Mouse (Mus musculus): Measurements from ENCODE around the gene Clec10a. TPM values are rescaled to one million over a fixed set of nuclear protein-coding genes. Genes with fewer than 3 reads are reported as not detected.

Clec10a gene
- polyA plus RNA-seq, 1 experiment from 2014 or later, result 0.35 TPM

DNA sequence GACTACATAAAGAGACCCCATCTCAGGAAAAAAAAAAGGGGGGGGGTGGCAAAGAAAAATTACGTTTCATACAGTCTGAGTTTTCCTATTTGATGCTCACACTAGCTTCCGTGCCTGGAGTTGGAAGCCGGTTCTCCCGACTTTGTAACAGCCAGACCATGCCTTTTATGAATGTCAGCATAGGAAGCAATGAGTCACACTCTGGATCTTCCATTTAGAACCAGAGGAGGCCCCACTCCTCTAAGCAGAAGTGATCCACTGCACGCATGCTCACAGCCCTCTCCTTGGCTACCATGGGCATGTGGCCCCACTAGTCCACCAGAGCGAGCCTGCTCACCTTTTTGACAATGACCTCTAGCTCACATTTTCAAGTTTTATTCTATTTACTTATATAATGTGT is 35.2 kb downstream of the Clec10a start:
- 88% methylated on average over 6 of the region's 6 CpGs for WGBS
- Histone ChIP-seq H3K9me3 (replicated peaks) (no peaks in the 10 kb centered on the region), H3K27me3 (ENCODE audit: low read depth, poor library complexity, severe bottlenecking) (no peaks in the 10 kb centered on the region), H3K36me3 (no peaks in the 10 kb centered on the region), H3K4me3 (no peak overlapping the region), H3K4me1 (no peaks in the 10 kb centered on the region), H3K27ac (replicated peaks) (no peak overlapping the region)
- DNase-seq (ENCODE audit: low spot score), result no peak

DNA sequence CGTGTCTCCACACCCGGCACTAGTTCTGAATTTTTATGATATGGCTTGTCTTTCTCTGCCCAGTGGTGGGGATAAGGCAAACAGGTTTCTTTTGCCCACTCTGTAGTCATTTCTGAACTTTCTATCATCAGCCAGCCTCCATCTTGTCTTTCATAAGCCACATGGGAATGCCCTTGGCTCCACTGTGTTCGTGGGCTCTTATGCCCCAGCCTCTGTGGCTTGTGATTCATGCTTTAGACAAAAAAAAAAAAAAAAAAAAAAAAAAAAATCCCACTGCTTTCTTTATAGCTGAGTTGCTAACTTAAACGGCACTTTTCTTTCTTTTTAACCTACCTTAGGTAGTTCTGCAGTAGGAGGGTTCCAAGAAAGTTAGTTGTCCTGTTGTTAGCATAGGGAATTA is 36.2 kb downstream of the Clec10a start:
- Histone ChIP-seq H3K4me3 (no peak overlapping the region), H3K9me3 (replicated peaks) (no peaks in the 10 kb centered on the region), H3K36me3 (no peaks in the 10 kb centered on the region), H3K4me1 (no peaks in the 10 kb centered on the region), H3K27ac (replicated peaks) (no peak overlapping the region), H3K27me3 (ENCODE audit: low read depth, poor library complexity, severe bottlenecking) (no peaks in the 10 kb centered on the region)
- 87% methylated on average over 4 of the region's 4 CpGs for WGBS
- DNase-seq (ENCODE audit: low spot score), result no peak

DNA sequence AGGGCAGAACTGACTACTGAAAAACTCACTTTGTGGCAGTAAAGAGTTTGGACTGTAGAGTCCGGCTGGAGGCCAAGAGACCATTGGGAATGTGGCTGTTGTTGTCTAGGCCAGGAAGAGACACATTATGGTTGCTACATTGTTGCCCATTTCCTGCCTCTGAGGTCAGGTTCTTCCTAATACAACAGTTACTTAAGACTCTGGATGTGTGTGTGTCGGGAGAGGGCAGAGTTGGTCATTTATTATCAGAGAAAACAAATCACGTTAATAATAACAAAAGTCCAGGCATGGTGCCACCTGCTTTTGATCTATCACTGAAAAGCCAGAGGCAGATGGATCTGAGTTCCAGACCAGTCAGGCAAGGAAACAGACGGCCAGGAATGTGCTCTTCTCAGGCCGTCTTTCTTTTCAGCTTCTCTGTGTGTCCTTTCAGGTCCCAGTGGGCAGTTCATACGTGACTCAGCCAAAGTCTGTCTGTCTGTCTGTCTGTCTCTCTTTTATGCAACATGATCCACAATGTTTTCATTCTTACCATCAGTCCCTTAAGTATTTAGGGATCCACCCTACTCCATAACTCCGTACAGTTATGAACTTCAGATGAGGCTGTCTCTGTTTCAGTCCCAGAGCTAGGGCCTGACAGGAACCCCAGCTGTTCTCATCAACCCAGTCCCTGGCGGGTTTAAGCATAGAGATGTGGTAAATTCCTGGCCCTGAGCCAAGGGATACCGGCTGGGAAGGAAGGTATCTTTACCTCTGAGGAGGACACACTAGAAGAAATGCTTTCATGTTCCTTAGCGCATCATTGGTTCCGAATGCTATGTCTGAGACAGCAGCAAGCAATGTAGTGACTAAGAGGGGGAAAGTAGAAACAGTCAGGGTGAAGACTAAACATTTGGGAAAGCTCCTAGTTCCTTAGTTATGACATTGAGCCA is 37.6 kb downstream of the Clec10a start:
- 70% methylated on average over 11 of the region's 11 CpGs for WGBS
- no peak overlapping the region for H3K4me3 ChIP-seq
- no peaks in the 10 kb centered on the region for H3K9me3 ChIP-seq (replicated peaks)
- H3K4me1 ChIP-seq, result no peaks in the 10 kb centered on the region
- H3K27me3 ChIP-seq (ENCODE audit: low read depth, poor library complexity, severe bottlenecking), result no peaks in the 10 kb centered on the region
- no peaks in the 10 kb centered on the region for H3K36me3 ChIP-seq
- DNase-seq (ENCODE audit: low spot score), result no peak
- no peak overlapping the region for H3K27ac ChIP-seq (replicated peaks)

DNA sequence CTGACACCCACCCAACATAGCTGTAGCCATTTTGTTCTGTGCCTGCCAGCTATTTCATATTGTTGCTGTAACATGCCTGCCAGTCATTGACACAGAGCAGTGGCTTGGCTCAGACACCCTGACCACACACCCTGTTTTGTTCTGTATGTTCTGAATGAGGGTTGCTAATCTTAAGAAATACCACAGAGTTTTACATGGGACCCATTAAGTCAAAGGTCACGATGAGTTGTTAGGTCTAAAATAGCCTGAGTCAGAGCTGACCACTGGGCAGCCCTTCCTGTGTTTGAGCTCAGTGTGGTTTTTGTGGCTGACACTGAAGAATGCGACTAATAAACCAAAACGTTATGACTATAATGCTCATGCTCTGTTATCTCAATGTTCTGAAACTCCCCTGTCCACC is 42.3 kb downstream of the Clec10a start:
- H3K36me3 ChIP-seq, result no peaks in the 10 kb centered on the region

DNA sequence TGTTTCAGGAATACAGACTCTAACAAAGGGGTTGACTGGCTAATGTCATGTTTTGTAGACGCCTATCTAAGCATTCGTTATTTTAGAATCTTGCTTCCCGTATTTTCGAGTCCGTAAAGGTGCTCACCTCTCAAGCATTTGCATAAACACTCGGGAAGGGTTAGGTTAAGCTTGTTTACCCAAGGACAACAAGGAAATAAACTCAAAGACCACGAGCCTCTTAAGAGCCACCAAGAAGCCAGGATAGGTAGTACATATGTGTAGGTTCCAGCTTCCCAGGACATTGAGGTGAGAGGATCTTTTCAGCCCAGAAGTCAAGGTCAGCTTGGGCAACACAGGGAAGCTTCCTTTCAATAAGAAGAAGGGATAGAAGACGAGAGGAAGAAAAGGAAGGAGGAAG is 43.1 kb downstream of the Clec10a start:
- no peak overlapping the region for H3K4me3 ChIP-seq
- no peaks in the 10 kb centered on the region for H3K27me3 ChIP-seq (ENCODE audit: low read depth, poor library complexity, severe bottlenecking)
- H3K9me3 ChIP-seq (replicated peaks), result no peaks in the 10 kb centered on the region
- DNase-seq (ENCODE audit: low spot score), result no peak
- WGBS, result 85% methylated on average over 8 of the region's 8 CpGs
- H3K36me3 ChIP-seq, result no peaks in the 10 kb centered on the region
- no peak overlapping the region for H3K27ac ChIP-seq (replicated peaks)
- no peaks in the 10 kb centered on the region for H3K4me1 ChIP-seq

More for the DNA sequence above, 42.3 kb downstream of the Clec10a start:
- DNase-seq (ENCODE audit: low spot score), result no peak
- Histone ChIP-seq H3K4me1 (no peaks in the 10 kb centered on the region), H3K27me3 (ENCODE audit: low read depth, poor library complexity, severe bottlenecking) (no peaks in the 10 kb centered on the region), H3K27ac (replicated peaks) (no peak overlapping the region), H3K9me3 (replicated peaks) (no peaks in the 10 kb centered on the region), H3K4me3 (no peak overlapping the region)
- WGBS, result 91% methylated on average over 3 of the region's 3 CpGs

DNA sequence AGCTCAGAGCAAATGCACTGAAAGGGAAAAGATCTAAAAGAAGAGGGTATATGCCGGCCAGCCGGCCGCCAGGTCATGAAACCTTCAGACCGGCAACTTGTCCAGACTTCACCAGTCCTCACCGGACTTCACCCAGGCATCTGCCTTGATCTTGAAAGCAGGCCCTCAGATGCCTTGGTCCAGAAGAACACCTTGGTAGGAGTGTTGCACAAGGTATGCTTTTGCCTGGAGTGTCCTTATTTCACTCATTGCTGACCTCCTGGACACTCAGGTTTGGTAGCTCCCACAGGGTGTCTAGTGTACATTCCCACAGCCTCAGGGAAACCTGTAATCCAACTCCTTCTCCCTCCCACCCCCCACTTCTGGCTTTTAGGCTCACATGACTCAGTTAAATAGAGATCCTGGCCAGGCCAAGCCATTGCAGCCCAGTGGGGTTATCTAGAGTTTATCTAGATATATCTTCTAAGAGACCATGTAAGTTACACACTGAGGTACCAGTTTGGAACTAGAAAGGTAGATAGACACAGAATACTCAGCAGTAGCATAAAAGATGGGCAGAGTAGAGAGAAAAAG is 44.1 kb downstream of the Clec10a start:
- no peaks in the 10 kb centered on the region for H3K36me3 ChIP-seq
- WGBS, result 88% methylated on average over 5 of the region's 5 CpGs
- H3K27ac ChIP-seq (replicated peaks), result no peak overlapping the region
- H3K4me1 ChIP-seq, result no peaks in the 10 kb centered on the region
- no peak for DNase-seq (ENCODE audit: low spot score)
- no peak overlapping the region for H3K4me3 ChIP-seq
- H3K27me3 ChIP-seq (ENCODE audit: low read depth, poor library complexity, severe bottlenecking), result no peaks in the 10 kb centered on the region
- H3K9me3 ChIP-seq (replicated peaks), result no peaks in the 10 kb centered on the region

DNA sequence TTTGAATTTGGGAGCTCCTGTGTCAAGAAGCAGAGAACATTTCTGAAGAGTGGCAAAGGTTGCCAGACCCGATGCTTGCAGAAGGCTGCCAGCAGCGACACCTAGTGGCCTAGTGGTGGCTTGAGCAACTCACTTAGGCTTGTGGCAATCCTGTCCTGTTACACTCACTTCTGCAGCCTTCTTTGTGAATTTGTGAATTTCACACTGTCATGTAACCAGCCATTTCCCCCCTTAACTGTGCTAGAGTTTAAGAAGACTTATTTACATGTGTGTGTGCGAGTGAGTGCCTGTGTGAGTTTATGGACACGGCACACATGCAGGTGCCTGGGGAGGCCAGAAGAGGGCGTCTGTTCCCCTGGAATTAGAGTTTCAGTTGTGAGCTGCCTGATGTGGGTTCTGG is 45.7 kb downstream of the Clec10a start:
- DNase-seq (ENCODE audit: low spot score), result peak; percentile 78
- H3K27me3 ChIP-seq (ENCODE audit: low read depth, poor library complexity, severe bottlenecking), result no peaks in the 10 kb centered on the region
- WGBS, result 35% methylated on average over 5 of the region's 5 CpGs
- H3K4me3 ChIP-seq, result no peak overlapping the region
- no peak overlapping the region for H3K27ac ChIP-seq (replicated peaks)
- H3K4me1 ChIP-seq, result no peaks in the 10 kb centered on the region
- H3K36me3 ChIP-seq, result no peaks in the 10 kb centered on the region
- no peaks in the 10 kb centered on the region for H3K9me3 ChIP-seq (replicated peaks)

DNA sequence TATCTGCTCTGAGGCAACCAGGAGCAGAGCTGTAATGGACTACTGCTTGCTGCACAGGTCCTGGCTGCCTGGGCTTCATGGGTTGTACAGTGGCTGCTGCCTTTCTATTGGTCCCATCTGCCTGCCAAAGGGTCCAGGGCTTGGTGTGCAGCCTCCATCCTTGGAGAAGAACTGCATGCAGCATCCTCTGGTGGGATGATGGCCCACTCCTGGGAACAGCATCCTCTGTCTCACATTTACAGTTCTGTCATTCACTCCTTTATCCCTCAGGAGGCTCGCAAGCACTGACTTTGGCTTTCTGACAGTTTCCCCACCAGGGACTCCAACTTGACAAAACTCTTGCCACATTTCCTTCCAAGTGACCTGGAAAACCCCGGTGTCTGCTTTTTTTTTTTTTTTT is 50.8 kb downstream of the Clec10a start:
- no peaks in the 10 kb centered on the region for H3K36me3 ChIP-seq
- no peak overlapping the region for H3K27ac ChIP-seq (replicated peaks)
- H3K4me1 ChIP-seq, result no peaks in the 10 kb centered on the region
- no peaks in the 10 kb centered on the region for H3K9me3 ChIP-seq (replicated peaks)
- H3K27me3 ChIP-seq (ENCODE audit: low read depth, poor library complexity, severe bottlenecking), result no peaks in the 10 kb centered on the region
- no peak for DNase-seq (ENCODE audit: low spot score)
- WGBS, result 90% methylated on average over 2 of the region's 2 CpGs
- H3K4me3 ChIP-seq, result no peak overlapping the region

DNA sequence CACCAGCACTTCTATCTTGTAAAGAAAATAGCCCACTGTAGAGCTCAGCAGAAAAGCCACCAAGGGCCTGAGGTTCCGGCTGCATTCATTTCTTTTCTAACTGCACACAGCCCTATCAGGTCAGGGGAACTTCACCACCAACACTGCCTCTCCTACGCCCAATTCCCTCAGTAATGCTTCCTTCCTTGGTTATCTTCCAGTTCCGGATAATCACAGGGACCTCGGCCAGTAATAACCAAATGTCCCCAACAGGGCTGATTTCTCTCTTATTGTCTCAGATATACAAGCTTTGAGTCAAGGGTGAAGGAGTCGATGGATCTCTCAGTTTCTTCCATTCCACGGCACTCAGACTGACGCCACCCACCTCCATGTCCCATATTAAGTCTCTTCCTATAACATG is 51.3 kb downstream of the Clec10a start:
- Histone ChIP-seq H3K27me3 (ENCODE audit: low read depth, poor library complexity, severe bottlenecking) (peaks cover 4% of the 10 kb centered on the region), H3K4me1 (no peaks in the 10 kb centered on the region), H3K36me3 (no peaks in the 10 kb centered on the region), H3K9me3 (replicated peaks) (no peaks in the 10 kb centered on the region), H3K27ac (replicated peaks) (no peak overlapping the region), H3K4me3 (no peak overlapping the region)
- DNase-seq (ENCODE audit: low spot score), result no peak
- WGBS, result 86% methylated on average over 7 of the region's 7 CpGs

DNA sequence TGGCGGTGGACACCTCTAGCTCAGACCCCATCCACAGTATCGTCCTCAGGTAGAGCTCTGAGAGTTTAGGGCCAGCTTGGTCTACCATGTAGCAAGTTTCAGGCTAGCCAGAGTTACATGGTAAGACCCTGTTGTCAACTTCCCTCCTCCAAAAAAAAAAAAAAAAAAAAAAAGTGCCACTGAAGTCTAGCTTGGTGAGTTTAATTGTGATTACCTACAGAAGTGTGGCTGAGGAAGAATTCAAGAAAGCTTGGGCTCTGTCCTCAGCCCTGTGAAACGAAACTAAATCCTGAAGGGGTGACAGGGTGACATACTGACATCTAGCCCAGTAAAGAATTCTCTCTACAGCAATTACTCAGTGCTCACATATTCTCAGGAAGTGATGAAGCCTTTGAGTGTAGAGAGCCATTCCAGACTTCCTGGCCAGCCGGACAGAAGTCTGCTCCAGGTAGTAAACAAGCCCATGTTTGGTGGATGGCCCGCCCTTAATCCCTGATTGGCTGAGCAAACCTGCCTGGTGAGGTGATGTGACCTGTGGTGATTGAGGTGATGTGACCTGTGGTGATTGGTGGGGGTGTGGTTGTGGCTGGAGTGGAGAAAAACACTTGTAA is 52.9 kb downstream of the Clec10a start:
- H3K27ac ChIP-seq (replicated peaks), result no peak overlapping the region
- H3K4me3 ChIP-seq, result no peak overlapping the region
- peaks cover 6% of the 10 kb centered on the region for H3K4me1 ChIP-seq
- no peak for DNase-seq (ENCODE audit: low spot score)
- H3K27me3 ChIP-seq (ENCODE audit: low read depth, poor library complexity, severe bottlenecking), result peaks cover 20% of the 10 kb centered on the region
- WGBS, result 85% methylated on average over 5 of the region's 5 CpGs
- H3K9me3 ChIP-seq (replicated peaks), result no peaks in the 10 kb centered on the region
- no peaks in the 10 kb centered on the region for H3K36me3 ChIP-seq

DNA sequence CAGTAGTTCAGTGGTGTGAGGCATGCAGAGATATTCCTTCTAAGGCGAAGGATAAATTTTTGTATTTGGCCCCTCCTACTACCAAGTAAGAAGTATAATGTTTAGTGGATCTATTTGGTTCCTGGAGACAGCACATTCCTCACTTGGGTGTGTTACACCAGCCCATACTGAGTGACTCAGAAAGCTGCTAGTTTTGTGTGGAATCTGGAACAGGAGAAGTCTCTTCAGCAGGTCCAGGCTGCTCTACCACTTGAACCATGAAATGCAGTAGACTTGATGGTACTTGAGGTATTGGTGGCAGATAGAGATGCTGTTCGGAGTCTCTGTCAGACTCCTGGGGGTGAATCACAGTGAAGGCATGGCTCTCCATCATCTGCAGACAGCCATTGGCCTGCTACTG is 54.7 kb downstream of the Clec10a start:
- WGBS, result 95% methylated on average over 2 of the region's 2 CpGs
- Histone ChIP-seq H3K27ac (replicated peaks) (no peak overlapping the region), H3K36me3 (no peaks in the 10 kb centered on the region), H3K4me1 (peaks cover 24% of the 10 kb centered on the region), H3K4me3 (no peak overlapping the region), H3K9me3 (replicated peaks) (no peaks in the 10 kb centered on the region), H3K27me3 (ENCODE audit: low read depth, poor library complexity, severe bottlenecking) (peaks cover 38% of the 10 kb centered on the region)
- no peak for DNase-seq (ENCODE audit: low spot score)

DNA sequence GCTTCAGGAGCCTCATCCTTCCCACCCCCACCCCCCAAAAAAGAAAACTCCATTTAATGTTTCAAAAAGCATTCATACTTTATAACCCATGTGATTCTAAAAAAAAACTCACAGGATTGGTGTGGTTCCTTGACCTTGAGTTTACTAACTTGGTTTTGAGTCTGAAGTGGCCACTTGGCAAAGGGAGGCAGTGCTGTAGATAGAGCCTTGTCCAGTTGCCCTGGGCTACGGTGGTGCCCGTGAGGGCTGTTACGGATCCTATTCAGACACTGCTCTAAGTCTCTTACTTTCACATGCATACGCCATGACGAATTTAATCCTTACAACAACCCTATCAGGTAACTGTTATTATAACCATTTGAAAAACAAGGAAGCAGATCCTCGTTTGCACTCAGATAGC is 56.0 kb downstream of the Clec10a start:
- Histone ChIP-seq H3K27ac (replicated peaks) (no peak overlapping the region), H3K27me3 (ENCODE audit: low read depth, poor library complexity, severe bottlenecking) (peaks cover 51% of the 10 kb centered on the region)
- 80% methylated on average over 6 of the region's 6 CpGs for WGBS

DNA sequence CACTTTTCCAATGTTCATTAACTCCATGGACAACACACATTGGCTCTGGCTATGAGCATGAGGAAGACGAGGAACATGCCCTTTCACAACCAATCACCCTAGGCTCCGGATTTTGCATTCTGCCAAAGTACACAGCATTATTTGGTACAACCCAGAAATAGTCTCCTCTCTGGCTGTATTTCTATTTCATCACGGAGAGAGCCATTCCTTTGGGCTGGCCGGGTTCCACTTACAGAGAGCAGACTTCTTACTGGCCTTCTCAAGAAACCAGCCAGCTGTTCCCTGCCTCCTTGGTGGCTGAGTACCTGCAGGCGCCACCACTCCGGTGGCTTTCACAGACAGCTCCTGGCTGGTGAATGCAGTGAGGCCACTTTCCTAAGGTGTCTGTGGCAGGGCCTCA is 56.4 kb downstream of the Clec10a start, which contains the start of gene Slc16a11:
TSS of gene Slc16a11 (plus strand) at position 330 of the 400 bp plus-strand sequence.
- peaks cover 25% of the 10 kb centered on the region for H3K4me1 ChIP-seq
- DNase-seq (ENCODE audit: low spot score), result no peak
- H3K27me3 ChIP-seq (ENCODE audit: low read depth, poor library complexity, severe bottlenecking), result peaks cover 56% of the 10 kb centered on the region
- peak within 1 kb of the TSS; percentile 56 for H3K4me3 ChIP-seq
- no peaks in the 10 kb centered on the region for H3K9me3 ChIP-seq (replicated peaks)
- WGBS, result 66% methylated on average over 6 of the region's 6 CpGs
- H3K36me3 ChIP-seq, result peaks cover 7% of the 10 kb centered on the region
- H3K27ac ChIP-seq (replicated peaks), result no peak within 1 kb of the TSS

More for the DNA sequence above, 56.0 kb downstream of the Clec10a start:
- H3K4me1 ChIP-seq, result peaks cover 25% of the 10 kb centered on the region
- H3K4me3 ChIP-seq, result no peak overlapping the region
- DNase-seq (ENCODE audit: low spot score), result no peak
- H3K36me3 ChIP-seq, result peaks cover 2% of the 10 kb centered on the region; the same call in 1 of the 2 replicates
- no peaks in the 10 kb centered on the region for H3K9me3 ChIP-seq (replicated peaks)

All from midbrain, embryonic 10.5 days (tissue).